Mouse (Mus musculus): Measurements from ENCODE around the gene Stat4.
A peak's percentile ranks its signal among the peaks of the same experiment; 100 is the strongest.

Stat4 gene

DNA sequence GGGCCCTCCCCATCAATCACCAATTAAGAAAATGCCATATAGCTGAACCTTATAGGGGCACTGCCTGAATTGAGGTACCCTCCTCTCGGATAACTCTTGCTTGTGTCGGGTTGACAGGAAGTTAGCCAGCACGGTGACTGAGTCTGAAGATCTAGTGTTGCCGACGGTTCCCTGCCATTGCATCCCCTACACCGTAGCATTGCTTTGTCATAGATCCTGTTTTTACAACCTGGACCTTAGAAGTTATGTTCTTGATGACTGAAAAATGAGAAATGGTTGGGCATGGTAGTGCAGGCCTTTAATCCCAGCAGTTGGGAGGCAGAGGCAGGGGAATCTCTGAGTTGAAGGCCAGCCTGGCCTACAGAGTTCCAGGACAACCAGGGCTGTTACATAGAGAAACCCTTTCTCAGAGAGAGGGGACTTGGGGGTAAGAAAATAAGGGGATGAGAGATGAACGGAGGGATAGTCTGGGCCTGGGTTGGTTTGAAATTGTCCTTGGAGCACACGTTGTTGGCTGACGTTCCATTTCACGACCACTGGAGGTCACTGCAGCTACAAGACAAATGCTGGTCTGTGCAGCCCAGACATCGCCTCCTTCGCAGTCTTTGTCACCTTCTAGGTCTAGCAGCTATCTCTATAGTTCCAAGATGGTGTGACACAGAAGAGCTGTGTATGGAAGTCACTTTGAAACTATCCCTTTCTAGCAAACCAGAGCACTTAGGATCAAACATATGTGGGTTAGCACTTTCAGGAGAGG is 159.4 kb downstream of the Stat4 start:
- peak; percentile 60 for DNase-seq (ENCODE audit: low read depth, low spot score)

GRCm38 (mm10) chr1:52147431-52147830 is 160.5 kb downstream of the Stat4 start:
- no peak for DNase-seq (ENCODE audit: low read depth, low spot score)

DNA sequence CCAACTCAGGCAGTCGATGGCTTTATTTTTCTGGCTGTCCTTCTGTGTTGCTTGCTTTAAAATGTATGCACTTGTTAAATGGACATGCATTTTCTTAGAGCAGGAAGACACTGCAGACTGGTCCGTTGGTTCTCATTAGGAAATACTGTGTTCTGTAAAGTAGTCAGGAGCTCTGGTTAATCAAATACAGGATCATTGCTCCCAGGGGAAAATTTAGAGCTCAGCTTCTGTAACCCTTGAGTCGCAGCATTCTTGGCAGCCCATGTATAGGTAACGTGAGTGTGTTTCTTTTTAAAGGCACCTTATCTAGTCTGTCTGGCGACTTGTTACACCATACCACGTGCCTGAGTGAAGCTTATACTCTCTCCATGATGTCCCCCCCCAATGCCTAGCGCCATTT is 161.2 kb downstream of the Stat4 start:
- no peak for DNase-seq (ENCODE audit: low read depth, low spot score)

DNA sequence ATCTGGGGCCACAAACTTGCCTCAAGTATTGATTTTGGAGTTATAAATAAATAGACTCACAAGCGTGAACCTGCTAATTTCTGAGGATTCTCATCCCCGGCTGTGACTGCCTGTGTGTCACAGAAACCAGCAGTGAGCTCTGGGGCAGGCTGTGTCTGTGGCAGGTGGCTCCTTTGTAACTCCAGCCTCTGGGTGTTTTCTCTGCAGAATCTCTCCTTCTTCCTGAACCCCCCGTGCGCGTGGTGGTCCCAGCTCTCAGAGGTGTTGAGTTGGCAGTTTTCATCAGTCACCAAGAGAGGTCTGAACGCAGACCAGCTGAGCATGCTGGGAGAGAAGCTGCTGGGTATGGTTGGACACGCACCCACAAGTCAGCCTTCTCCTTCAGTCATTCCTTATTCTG is 161.7 kb downstream of the Stat4 start:
- DNase-seq (ENCODE audit: low read depth, low spot score): no peak

- peak; percentile 47 for DNase-seq (ENCODE audit: low read depth, low spot score)
These were observed 163.0 kb downstream of the Stat4 start for GRCm38 (mm10) chr1:52149934-52150346.

DNA sequence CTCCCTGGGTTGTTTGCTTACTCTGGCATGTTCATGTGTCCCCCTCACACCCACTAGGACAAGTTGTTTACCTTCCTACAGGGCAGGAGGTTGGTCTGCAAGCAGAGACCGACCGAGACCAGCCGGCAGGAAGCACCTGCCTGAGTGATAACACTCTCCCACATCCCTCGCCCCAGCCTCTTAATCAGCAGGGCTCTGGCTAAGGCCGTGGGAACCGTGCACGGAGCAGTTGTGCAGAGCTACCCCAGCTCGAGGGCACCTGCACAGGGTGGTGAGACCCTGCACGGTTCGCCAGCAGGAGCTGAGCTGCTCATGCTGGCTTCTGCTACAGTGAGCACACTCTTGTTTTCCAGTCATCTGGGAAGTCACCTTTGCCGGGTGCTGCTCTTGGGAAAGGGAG is 163.7 kb downstream of the Stat4 start:
- no peak for DNase-seq (ENCODE audit: low read depth, low spot score)

DNA sequence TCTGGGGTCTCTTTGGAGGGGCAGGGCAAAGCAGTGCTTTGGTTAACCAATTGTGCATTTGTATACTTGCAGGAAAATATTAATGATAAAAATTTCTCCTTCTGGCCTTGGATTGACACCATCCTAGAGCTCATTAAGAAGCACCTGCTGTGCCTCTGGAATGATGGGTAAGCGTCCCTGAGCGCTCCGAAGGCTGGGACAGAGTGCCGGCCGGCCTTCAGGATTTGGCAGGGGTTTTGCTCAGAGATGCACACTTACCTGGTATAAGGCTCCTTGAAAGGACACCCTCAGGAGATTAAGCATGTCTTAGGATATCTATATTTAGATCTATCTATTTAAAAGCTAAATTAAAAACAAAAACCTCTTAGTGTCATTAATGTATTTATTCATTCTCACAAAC is 164.2 kb downstream of the Stat4 start:
- DNase-seq (ENCODE audit: low read depth, low spot score): no peak

DNA sequence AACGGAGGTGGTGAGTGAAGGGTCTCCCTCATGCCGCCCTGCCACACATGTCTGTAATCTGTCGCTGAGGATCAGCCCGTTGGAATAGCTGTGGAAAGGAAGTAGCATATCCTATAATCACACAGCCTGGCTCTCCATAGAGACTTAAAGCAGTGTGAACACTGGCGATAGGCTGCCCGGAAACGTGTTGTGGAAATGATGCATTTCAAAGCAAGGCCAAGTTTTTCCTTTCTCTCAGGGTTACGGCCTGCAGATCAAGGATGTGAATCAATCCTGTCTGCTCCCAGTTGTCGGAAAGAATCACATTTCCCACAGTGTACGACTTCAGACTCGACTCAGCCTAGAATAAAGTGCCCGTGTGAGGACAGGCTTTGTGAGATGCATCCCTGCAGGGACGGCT is 165.4 kb downstream of the Stat4 start:
- DNase-seq (ENCODE audit: low read depth, low spot score): no peak

GRCm38 (mm10) chr1:52152936-52153335 is 166.0 kb downstream of the Stat4 start:
- DNase-seq (ENCODE audit: low read depth, low spot score): no peak

DNA sequence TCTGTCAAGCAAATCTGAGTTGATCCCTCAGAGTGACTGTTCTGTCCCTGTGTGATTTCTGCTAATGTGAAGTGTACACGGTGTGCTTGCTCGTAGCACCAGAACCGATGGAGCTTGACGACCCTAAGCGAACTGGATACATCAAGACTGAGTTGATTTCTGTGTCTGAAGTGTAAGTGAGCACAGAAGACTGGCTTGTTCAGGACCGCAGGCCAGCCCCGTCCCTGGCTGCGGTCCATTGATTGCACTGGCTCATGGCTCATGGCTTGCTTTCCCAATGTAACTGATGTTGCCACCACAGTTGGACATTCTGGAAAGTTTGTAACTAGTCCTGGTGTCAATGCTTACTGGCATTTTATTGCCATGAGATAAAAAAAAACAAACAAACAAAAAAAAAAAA is 167.9 kb downstream of the Stat4 start:
- no peak for DNase-seq (ENCODE audit: low read depth, low spot score)

DNA sequence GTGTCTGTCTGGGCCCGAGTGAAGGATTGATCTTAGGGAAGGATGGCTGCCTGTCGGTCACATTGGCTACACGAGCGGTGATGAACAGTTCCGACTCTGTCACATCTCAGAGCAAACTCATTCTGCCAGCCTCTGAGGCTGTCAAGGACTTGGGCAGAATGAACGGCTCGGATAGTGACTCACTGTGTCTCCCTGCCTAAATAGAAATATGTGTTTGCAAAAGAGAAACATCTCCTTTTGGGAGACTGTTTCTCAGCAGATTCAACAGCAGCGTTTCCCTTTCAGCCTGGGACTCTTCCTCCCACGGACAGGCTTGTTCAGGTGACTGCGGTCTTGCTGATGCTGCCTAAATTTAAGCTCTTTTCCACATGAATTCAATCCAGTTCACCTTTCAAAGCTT is 169.4 kb downstream of the Stat4 start:
- DNase-seq (ENCODE audit: low read depth, low spot score): no peak

Measured in 3T3-L1 (cell line).